Mouse (Mus musculus) C2C12 (cell line): ENCODE results near the gene Rbfox2. TPM values are rescaled to one million over a fixed set of nuclear protein-coding genes. Genes with fewer than 3 reads are reported as not detected.

Experiments used
- H3K27me3 ChIP-seq: one replicate; pipeline ENCODE4 v1.6.1; 2011; ENCODE audit not compliant: control insufficient read depth, insufficient read depth, insufficient read length
- H3K36me3 ChIP-seq: one replicate; pipeline ENCODE4 v1.6.1; 2011; ENCODE audit not compliant: control insufficient read depth, insufficient read depth
- H3K4me3 ChIP-seq: one replicate; pipeline ENCODE4 v1.5.1; 2011; ENCODE audit warnings: mild to moderate bottlenecking, control low read depth; ENCODE audit not compliant: poor library complexity, insufficient read depth, severe bottlenecking
- H3K79me2 ChIP-seq: one replicate; pipeline ENCODE4 v1.6.1; 2011; ENCODE audit not compliant: control insufficient read depth, insufficient read depth
- H3K79me3 ChIP-seq: one replicate; pipeline ENCODE4 v1.6.1; 2011; ENCODE audit warnings: low read depth, control low read depth
- H3ac ChIP-seq: one replicate; pipeline ENCODE3; 2011; ENCODE audit warnings: low read depth; ENCODE audit not compliant: control insufficient read depth, insufficient read length
- CEBPB ChIP-seq: IDR thresholded peaks from one replicate; pipeline ENCODE4 v1.6.1; 2011; ENCODE audit warnings: low read depth, mild to moderate bottlenecking, control low read depth, moderate library complexity
- CTCF ChIP-seq: IDR thresholded peaks from one replicate; pipeline ENCODE4 v1.5.1; 2011; ENCODE audit not compliant: control insufficient read depth, insufficient read depth, insufficient read length
- FOSL1 ChIP-seq: IDR thresholded peaks from one replicate; pipeline ENCODE4 v1.8.0; 2011; ENCODE audit warnings: mild to moderate bottlenecking, low read length; ENCODE audit not compliant: poor library complexity, insufficient read depth, severe bottlenecking
- MAX ChIP-seq: IDR thresholded peaks from one replicate; pipeline ENCODE4 v1.6.1; 2011; ENCODE audit warnings: mild to moderate bottlenecking, control low read depth
- MYOD1 ChIP-seq: IDR thresholded peaks from one replicate; pipeline ENCODE4 v1.6.1; 2011; ENCODE audit warnings: low read depth; ENCODE audit not compliant: control insufficient read depth, insufficient read length
- MYOG ChIP-seq: IDR thresholded peaks from one replicate; pipeline ENCODE4 v1.6.1; 2011; ENCODE audit not compliant: control insufficient read depth, insufficient read length; ENCODE audit errors: extremely low read depth
- USF1 ChIP-seq: IDR thresholded peaks from one replicate; pipeline ENCODE4 v1.6.1; 2011; ENCODE audit warnings: low read depth, mild to moderate bottlenecking, control low read depth, moderate library complexity
- polyA plus RNA-seq: library from polyadenylated mRNA; unstranded; fragments of >200 nt; fragmentation: generic; extraction: Trizol; gene quantifications from one replicate; pipeline ENCODE4 v1.2.1, GENCODE M21; 2012; ENCODE audit warnings: missing spikeins

The Rbfox2 gene
- polyA plus RNA-seq, 1 experiment: 72.3 TPM

- Histone ChIP-seq H3K79me2 (peaks cover 100% of the 10 kb centered on the region), H3K79me3 (peaks cover 95% of the 10 kb centered on the region), H3K27me3 (no peaks in the 10 kb centered on the region), H3ac (no peak overlapping the region), H3K36me3 (peaks cover 94% of the 10 kb centered on the region), H3K4me3 (no peak overlapping the region)
- TF ChIP-seq MYOG: no peak
- peak; percentile 100 for TF ChIP-seq MYOD1
- TF ChIP-seq FOSL1: no peak
- TF ChIP-seq CTCF: no peak
Observed at GRCm38 (mm10) chr15:77127737-77128136, 179.1 kb downstream of the Rbfox2 start.

- peaks cover 84% of the 10 kb centered on the region for H3K36me3 ChIP-seq
- H3K79me2 ChIP-seq: peaks cover 100% of the 10 kb centered on the region
- H3K79me3 ChIP-seq: peaks cover 97% of the 10 kb centered on the region
- no peak overlapping the region for H3ac ChIP-seq
- H3K27me3 ChIP-seq: no peaks in the 10 kb centered on the region
- H3K4me3 ChIP-seq: no peak overlapping the region
- TF ChIP-seq CEBPB: no peak
- no peak for TF ChIP-seq CTCF
- no peak for TF ChIP-seq FOSL1
- TF ChIP-seq MYOG: no peak
- no peak for TF ChIP-seq MAX
- TF ChIP-seq MYOD1: no peak
- TF ChIP-seq USF1: no peak
Observed at GRCm38 (mm10) chr15:77126674-77127073, 180.1 kb downstream of the Rbfox2 start.

GRCm38 (mm10) chr15:77124372-77125117, 182.3 kb downstream of the Rbfox2 start:
- no peaks in the 10 kb centered on the region for H3K27me3 ChIP-seq
- peaks cover 100% of the 10 kb centered on the region for H3K79me2 ChIP-seq
- no peak overlapping the region for H3K4me3 ChIP-seq
- peaks cover 99% of the 10 kb centered on the region for H3K79me3 ChIP-seq
- H3K36me3 ChIP-seq: peaks cover 80% of the 10 kb centered on the region
- H3ac ChIP-seq: no peak overlapping the region
- TF ChIP-seq MYOD1: no peak
- no peak for TF ChIP-seq CTCF
- TF ChIP-seq USF1: no peak
- TF ChIP-seq MAX: no peak
- no peak for TF ChIP-seq FOSL1
- no peak for TF ChIP-seq MYOG
- TF ChIP-seq CEBPB: no peak

- Histone ChIP-seq H3K27me3 (no peaks in the 10 kb centered on the region), H3K79me3 (peaks cover 99% of the 10 kb centered on the region), H3ac (no peak overlapping the region), H3K79me2 (peaks cover 100% of the 10 kb centered on the region), H3K4me3 (no peak overlapping the region), H3K36me3 (peaks cover 76% of the 10 kb centered on the region)
- no peak for TF ChIP-seq MYOD1
- TF ChIP-seq USF1: no peak
- no peak for TF ChIP-seq FOSL1
- no peak for TF ChIP-seq CTCF
- no peak for TF ChIP-seq CEBPB
- no peak for TF ChIP-seq MAX
- TF ChIP-seq MYOG: no peak
Observed at GRCm38 (mm10) chr15:77122824-77123223, 184.0 kb downstream of the Rbfox2 start.

- Histone ChIP-seq H3K36me3 (peaks cover 72% of the 10 kb centered on the region), H3K79me2 (peaks cover 100% of the 10 kb centered on the region), H3K79me3 (peaks cover 98% of the 10 kb centered on the region), H3ac (no peak overlapping the region), H3K4me3 (no peak overlapping the region), H3K27me3 (no peaks in the 10 kb centered on the region)
- TF ChIP-seq MYOG (no peak), MYOD1 (peak; percentile 29), CEBPB (no peak), USF1 (no peak), FOSL1 (no peak)
Observed at GRCm38 (mm10) chr15:77122208-77122607, 184.6 kb downstream of the Rbfox2 start.

GRCm38 (mm10) chr15:77119666-77120065, 187.1 kb downstream of the Rbfox2 start:
- Histone ChIP-seq H3K27me3 (no peaks in the 10 kb centered on the region), H3K79me2 (peaks cover 100% of the 10 kb centered on the region), H3K36me3 (peaks cover 76% of the 10 kb centered on the region), H3ac (no peak overlapping the region), H3K4me3 (no peak overlapping the region), H3K79me3 (peaks cover 94% of the 10 kb centered on the region)
- TF ChIP-seq MYOG (no peak), CTCF (no peak), USF1 (no peak), MAX (no peak), FOSL1 (no peak), MYOD1 (no peak), CEBPB (no peak)
